ENCODE assay signal across 8 mouse cellular contexts in the genomic region with DNA sequence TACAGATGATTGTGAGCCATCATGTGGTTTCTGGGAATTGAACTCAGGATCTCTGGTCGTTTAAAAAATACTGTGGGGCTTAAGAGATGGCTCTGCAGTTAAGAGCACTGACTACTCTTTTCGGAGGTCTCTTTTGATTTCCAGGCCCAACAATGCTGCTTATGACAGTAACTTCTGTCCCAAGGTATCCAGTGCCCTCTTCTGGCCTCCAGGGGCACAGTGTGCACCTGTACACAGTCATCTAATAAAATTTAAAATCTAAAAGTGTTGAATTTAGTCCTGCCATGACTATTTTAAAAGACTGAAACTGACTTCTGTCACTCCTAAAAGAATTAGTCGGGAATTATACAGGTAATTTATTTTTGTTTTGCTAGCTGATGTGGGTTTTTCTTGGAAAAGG. TPM values are rescaled to one million over a fixed set of nuclear protein-coding genes. Genes with fewer than 3 reads are reported as not detected.
DNase-seq lines count a peak whose midpoint lies in the region; ATAC-seq and TF ChIP-seq lines count a peak whose summit lies in the region.

No protein-coding gene starts in this region.

- peak; percentile 42; the same call in 1 of the 2 replicates for TF ChIP-seq CTCF in lung, embryonic 14.5 days (IDR thresholded peaks at IDR 0.05; ENCODE audit: low read depth)

- no peaks in the 10 kb centered on the region for H3K9me3 ChIP-seq in lung, embryonic 14.5 days (ENCODE audit: low read depth, low read length)
- no peaks in the 10 kb centered on the region for H3K9me3 ChIP-seq in neural tube, embryonic 12.5 days

- 43% methylated on average over 3 of the region's 3 CpGs for WGBS in lung, embryonic 14.5 days
- WGBS in neural tube, embryonic 12.5 days: 58% methylated on average over 3 of the region's 3 CpGs

- no peaks in the 10 kb centered on the region for H3K36me3 ChIP-seq in lung, embryonic 14.5 days (ENCODE audit: insufficient read depth)
- no peaks in the 10 kb centered on the region for H3K36me3 ChIP-seq in neural tube, embryonic 12.5 days

- peak overlapping the region; percentile 72; the same call in 1 of the 2 replicates for H3K4me3 ChIP-seq in lung, embryonic 14.5 days (ENCODE audit: low read depth, low read length)
- no peak overlapping the region for H3K4me3 ChIP-seq in neural tube, embryonic 12.5 days

- no peaks in the 10 kb centered on the region for H3K27me3 ChIP-seq in lung, embryonic 14.5 days (ENCODE audit: insufficient read depth, low read length)
- no peaks in the 10 kb centered on the region for H3K27me3 ChIP-seq in neural tube, embryonic 12.5 days (replicated peaks)

- H3K9ac ChIP-seq in lung, embryonic 14.5 days: no peak overlapping the region
- H3K9ac ChIP-seq in neural tube, embryonic 12.5 days: no peak overlapping the region

- no peak for ATAC-seq in lung, embryonic 14.5 days (ENCODE audit: insufficient read depth)
- ATAC-seq in neural tube, embryonic 12.5 days (ENCODE audit: low FRiP score, low read depth): no peak

- DNase-seq in cerebellum, postnatal 10 days: peak; percentile 17 to 23
- DNase-seq in cerebellum, adult 9-11 months: no peak
- peak; percentile 13 for DNase-seq in lung, embryonic 14.5 days
- no peak for DNase-seq in lung, postnatal 25 days (ENCODE audit: low spot score)
- peak; percentile 57 for DNase-seq in induced T-regulatory cell, adult 2 months (ENCODE audit: low read depth)
- DNase-seq in gastrocnemius, postnatal 10 days: no peak
- no peak for DNase-seq in cerebellum, adult 11 months

- peak overlapping the region; percentile 85 for H3K4me2 ChIP-seq in lung, embryonic 14.5 days
- H3K4me2 ChIP-seq in neural tube, embryonic 12.5 days (replicated peaks): peak overlapping the region; percentile 69

- H3K4me1 ChIP-seq in lung, embryonic 14.5 days (ENCODE audit: insufficient read depth): no peaks in the 10 kb centered on the region
- H3K4me1 ChIP-seq in neural tube, embryonic 12.5 days: no peaks in the 10 kb centered on the region

- H3K27ac ChIP-seq in lung, embryonic 14.5 days (ENCODE audit: low read depth): no peak overlapping the region
- no peak overlapping the region for H3K27ac ChIP-seq in neural tube, embryonic 12.5 days

RNA-seq across cellular contexts. Expression of a gene that starts 0.9 kb away (rescaled TPM):
- 6.7 and 9.2 TPM in 2 replicates for polyA plus RNA-seq in lung, embryonic 14.5 days (2014; fragmentation: Nextera tagmentation; extraction: Ambion mirVana)
- polyA plus RNA-seq in neural tube, embryonic 12.5 days (2016; fragmentation: Nextera tagmentation; extraction: Ambion mirVana): 5.6 and 7.3 TPM in 2 replicates
- total RNA-seq in gastrocnemius, postnatal 10 days (2021): 1 to 10 TPM; 5.4 to 5.8 TPM

RNA-seq across cellular contexts. Expression of a gene that starts 23.2 kb away (rescaled TPM):
- not detected in 2 replicates for polyA plus RNA-seq in lung, embryonic 14.5 days (2014; fragmentation: Nextera tagmentation; extraction: Ambion mirVana)
- 0.45 and 0.47 TPM in 2 replicates for polyA plus RNA-seq in neural tube, embryonic 12.5 days (2016; fragmentation: Nextera tagmentation; extraction: Ambion mirVana)
- under 1 TPM; 0.34 to 0.49 TPM for total RNA-seq in gastrocnemius, postnatal 10 days (2021)

Comparison
In these comparisons a context has a peak if more than half of its experiments do, and no peak if none do; other contexts are left out.
1. DNase-seq: peak in cerebellum, postnatal 10 days (2 of 2), lung, embryonic 14.5 days (single experiment) and induced T-regulatory cell, adult 2 months (single experiment); none in cerebellum, adult 9-11 months (single experiment), lung, postnatal 25 days (single experiment), gastrocnemius, postnatal 10 days (single experiment) and cerebellum, adult 11 months (single experiment).